Mouse (Mus musculus): ENCODE measurements around the gene Slc13a4.

Slc13a4 gene

DNA sequence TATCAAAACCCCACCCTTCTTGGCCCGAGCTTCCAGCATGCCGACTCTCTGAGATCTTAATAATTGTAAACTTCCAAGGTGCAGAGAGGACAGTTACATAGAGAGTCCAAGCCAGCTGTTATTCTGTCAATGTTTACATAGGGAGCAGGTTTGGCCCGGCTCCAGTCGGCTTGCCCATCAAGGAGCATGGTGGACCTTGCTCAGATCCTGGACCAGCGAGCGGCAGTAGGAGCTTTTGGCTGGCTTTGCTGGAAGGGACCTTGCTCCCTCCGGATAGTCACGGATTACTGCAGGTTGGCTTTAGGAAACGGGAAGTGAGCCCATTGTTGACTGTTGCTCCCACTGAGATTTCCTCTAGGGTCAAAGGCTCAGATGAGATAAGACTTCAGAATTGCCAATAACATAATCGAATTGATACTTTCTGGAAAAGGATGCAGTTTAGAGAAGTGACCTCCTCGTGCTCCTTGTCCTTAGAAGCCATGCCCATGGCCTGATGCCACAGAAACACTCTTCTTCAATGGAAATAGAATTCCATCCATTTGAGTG is 4.5 kb downstream of the Slc13a4 start:
- no peak for DNase-seq (ENCODE audit: low spot score in 2 of 2)

DNA sequence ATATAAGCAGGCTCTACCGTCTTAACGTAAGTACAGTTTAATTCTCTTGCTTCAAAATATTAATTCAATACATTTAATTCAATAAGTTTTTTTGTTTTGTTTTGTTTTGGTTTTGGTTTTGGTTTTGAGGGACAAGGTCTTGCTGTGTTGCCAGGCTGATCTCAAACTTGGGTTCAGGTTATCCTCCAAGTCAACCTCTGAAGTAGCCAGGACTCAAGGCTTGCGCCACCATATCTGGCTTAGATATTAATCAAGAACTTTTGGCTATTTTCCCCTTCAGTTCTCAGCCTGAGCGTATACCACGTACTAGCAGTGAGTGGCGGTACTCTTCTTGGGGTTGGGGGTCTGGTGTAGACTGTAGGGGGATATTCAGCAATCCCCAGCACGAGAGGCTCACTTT is 5.3 kb downstream of the Slc13a4 start:
- no peak for DNase-seq (ENCODE audit: low spot score in 2 of 2)

DNA sequence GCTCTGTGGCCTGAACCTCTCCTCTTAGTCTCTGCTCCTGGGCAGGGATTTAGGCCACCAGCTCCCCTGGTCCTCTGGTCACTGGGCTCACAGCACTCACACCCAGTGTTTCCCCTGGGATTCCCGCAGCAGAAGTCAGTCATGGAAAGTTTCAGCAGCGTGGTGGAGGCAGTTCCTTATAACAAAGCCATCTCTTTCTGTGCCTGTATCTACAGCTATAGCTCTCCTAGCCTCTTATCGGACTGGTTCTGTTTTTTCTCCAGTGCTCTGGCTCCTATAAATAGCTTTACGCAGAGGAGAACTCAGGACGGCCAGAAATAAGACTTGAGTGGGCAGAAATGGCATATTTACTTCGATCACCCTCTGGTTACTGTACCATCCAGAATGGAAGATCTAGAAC is 9.6 kb downstream of the Slc13a4 start:
- DNase-seq (ENCODE audit: low spot score in 2 of 2), result no peak

GRCm38 (mm10) chr6:35297516-35298227 is 10.3 kb downstream of the Slc13a4 start:
- DNase-seq (ENCODE audit: low spot score in 2 of 2), result no peak

DNA sequence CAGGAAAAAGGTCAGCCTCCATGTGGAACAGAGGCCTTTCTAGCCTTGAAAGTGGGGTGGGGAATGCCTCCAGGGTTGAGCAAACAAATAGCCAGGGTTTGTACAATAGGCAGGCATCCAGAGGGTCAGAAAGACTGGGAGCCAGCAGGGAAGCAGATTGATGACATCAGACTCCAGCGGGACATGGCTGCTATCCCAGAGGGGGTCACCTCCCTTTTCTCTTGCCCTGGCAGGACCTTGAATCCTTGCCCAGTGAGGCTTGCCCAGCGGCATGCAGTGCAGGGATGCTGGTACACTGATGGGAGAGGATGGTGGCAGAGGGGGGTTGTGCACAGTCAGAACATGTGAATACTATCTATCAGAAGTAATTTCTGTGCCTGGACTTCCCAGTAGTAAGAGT is 10.9 kb downstream of the Slc13a4 start:
- DNase-seq (ENCODE audit: low spot score in 2 of 2), result no peak

- DNase-seq (ENCODE audit: low spot score in 2 of 2), result no peak
Measured at GRCm38 (mm10) chr6:35294964-35295363, 13.0 kb downstream of the Slc13a4 start.

GRCm38 (mm10) chr6:35289676-35290075 is 18.3 kb downstream of the Slc13a4 start:
- no peak for DNase-seq (ENCODE audit: low spot score in 2 of 2)

DNA sequence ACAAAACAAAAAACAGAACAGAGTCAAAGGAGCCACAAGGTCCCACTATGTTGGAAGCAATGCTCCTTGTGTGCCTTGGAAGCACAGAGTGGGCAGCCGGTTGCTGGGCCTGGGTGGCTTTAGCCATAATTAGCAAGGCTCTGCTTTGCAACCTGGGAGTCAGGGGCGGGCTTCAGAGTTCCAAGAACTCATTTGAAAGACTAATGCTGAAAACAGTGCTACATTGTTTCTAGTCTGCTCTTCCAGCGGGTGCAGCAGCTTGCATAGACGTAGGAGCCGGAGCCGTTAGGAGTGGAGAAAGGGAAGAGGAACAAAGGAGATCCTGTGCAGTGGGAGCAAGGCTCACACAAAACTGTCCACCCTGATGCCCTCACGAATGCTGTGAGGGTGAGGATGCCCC is 19.0 kb downstream of the Slc13a4 start:
- no peak for DNase-seq (ENCODE audit: low spot score in 2 of 2)

DNA sequence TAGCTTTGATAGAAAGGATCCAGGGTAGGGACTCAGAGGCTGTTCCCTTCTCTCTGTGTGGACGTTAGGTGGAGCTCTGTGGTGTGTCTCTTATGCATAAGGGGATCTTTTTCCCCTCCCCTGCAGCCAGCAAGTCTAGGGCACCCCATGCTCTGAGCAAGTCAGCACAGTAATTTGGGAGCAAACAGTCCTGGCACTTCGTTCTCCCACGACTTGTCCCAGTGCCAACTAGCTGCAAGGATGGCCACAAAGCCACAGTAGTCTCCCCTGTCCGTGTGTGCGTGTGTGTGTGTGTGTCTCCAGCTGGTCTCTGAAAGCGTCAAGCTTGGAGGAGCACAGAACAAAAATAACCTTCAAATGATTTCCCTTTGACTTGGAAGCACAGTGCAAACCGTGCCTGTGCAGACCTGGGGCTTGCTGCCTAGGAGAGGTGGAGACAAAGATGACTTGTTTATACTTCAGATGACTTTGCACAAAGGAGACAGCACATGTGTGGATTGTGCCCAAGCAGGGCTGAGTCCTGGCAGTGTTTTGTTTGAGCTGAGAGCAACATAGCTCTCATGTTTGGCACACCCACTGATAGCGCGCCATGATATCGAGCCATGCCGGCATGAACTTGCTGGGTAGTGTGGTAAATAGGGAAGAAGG is 19.7 kb downstream of the Slc13a4 start:
- peak; percentile 37 to 39 for DNase-seq (ENCODE audit: low spot score in 2 of 2)

GRCm38 (mm10) chr6:35279306-35279705 is 28.6 kb downstream of the Slc13a4 start:
- DNase-seq (ENCODE audit: low spot score in 2 of 2), result no peak

DNA sequence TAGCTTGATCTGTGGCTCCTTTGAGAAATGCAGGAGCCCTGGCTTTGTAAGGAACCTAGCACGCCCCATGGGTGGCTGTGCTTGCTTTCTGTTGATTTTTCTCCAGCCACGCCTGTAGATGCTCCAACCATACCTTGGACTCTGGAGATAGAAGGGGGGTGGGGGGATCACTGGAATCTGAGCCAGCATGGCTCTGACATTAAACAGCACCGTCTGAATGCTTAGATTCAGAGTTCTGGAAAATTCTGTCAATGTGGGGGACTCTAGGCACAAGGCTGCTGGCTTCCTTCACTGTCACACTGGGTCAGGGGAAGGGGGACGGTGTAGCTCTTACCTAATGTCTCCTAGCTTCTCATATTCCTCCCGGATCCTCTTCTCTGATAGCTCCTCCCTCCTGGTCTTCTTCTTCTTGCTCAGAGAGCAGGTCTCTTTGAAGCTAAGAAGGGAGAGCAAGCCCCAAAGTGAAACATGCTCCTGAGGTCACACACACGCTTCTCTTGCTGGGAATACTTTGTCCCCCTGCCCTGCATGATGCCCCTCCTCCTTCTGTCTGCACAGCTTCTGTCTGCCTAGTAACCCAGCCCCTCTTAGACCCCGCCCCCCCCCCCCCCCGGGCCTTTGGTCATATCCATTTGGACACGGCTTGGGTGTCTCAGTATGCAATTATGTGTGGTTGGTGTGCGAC is 29.9 kb downstream of the Slc13a4 start:
- DNase-seq (ENCODE audit: low spot score in 2 of 2), result no peak

DNA sequence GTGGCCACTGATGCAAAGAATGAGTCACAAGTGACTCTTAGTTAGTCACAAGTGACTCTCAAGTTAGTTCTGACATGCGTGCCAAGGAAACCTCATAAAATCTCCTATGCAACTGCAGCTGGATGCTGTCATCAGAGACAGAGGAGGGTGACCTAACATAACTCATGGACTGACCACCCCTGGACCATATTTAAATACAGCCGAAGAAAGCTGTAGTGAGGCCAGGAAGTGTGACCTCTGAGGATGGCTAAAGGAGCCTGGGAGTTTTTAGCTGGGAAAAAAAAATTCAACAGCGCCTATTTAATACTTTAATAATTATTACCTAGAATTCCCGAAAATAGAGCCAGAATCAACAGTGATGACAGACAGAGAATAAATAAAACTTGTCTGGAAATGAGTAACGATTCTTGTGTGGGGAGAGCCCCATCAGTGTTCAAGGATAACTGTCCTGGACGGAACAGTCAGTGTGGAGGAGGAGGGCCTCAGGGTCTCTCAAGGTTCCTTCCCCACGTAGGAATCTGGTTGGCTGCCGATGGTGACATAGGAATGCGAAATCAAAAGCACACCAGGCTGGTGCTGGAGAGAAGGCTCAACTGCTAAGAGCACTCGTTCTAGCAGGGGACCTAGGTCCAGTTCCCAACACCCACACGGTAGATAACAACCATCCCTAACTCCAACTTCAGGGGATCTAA is 34.4 kb downstream of the Slc13a4 start:
- no peak for DNase-seq (ENCODE audit: low spot score in 2 of 2)

- no peak for DNase-seq (ENCODE audit: low spot score in 2 of 2)
Measured at GRCm38 (mm10) chr6:35271868-35272765, 35.8 kb downstream of the Slc13a4 start.

GRCm38 (mm10) chr6:35271094-35271855 is 36.7 kb downstream of the Slc13a4 start:
- no peak for DNase-seq (ENCODE audit: low spot score in 2 of 2)

- no peak for DNase-seq (ENCODE audit: low spot score in 2 of 2)
Measured at GRCm38 (mm10) chr6:35269643-35270042, 38.3 kb downstream of the Slc13a4 start.

- no peak for DNase-seq (ENCODE audit: low spot score in 2 of 2)
Measured at GRCm38 (mm10) chr6:35268711-35269110, 39.2 kb downstream of the Slc13a4 start.

DNA sequence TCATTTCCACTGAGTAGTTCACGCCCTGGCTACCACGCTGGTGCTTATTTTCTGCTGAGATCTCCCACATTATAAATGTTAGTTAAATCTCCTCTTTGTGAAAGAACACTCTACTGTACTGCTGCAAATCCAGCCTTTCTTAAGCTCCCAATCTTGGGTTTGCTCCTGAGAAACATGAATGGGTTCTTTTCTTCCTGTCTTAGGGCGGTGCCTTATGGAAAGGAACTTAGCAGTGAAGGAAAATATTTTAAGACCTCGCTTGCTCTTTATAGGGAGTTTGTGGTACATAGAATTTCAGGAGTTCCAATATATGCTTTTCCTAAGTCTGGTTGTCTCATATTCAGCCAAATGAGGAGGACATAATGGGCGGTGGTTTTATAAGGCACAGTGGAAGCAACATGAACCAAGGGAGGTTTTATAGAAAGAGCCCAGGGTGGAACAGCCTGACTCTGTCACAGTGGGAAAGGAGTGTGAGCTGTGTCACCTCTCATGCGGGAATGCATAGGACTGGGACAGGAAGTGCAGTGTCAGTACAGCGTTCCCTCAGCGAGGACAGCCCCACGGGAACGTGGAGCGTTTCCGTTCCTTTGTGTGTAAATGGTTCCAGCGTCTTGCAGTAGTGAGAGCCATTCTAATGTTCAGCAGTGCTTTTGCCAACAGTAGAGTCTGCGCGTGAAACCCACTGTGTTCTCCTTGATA is 42.2 kb downstream of the Slc13a4 start:
- DNase-seq (ENCODE audit: low spot score in 2 of 2), result no peak

GRCm38 (mm10) chr6:35260531-35260930 is 47.4 kb downstream of the Slc13a4 start:
- DNase-seq (ENCODE audit: low spot score in 2 of 2), result no peak

DNA sequence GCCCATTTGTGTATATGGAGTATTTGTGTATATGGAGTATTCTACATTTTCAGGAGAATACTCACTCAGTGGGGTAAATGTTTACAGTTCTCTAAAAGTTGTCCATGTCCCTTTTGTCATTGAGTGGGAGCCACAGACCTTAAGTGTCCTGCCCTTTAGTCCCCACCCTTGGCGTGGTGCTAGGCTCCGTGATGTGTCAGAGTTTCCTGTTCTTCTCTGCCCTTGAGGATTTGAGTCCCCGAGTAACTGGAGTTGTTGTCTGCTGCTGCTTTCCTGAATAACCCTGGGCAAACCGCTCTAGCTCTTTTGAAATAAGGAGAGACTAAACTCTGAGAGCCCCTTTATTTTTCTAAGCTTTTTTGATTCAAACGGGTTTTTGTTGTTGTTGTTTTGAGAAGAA is 48.4 kb downstream of the Slc13a4 start:
- DNase-seq (ENCODE audit: low spot score in 2 of 2), result no peak

GRCm38 (mm10) chr6:35258922-35259321 is 49.0 kb downstream of the Slc13a4 start:
- DNase-seq (ENCODE audit: low spot score in 2 of 2), result no peak
